Mouse (Mus musculus): ENCODE results near the gene Lamb2. TPM values are rescaled to one million over a fixed set of nuclear protein-coding genes. Genes with fewer than 3 reads are reported as not detected.

Lamb2 gene
- polyA plus RNA-seq, 1 experiment from 2014 or later = 63.8 TPM

DNA sequence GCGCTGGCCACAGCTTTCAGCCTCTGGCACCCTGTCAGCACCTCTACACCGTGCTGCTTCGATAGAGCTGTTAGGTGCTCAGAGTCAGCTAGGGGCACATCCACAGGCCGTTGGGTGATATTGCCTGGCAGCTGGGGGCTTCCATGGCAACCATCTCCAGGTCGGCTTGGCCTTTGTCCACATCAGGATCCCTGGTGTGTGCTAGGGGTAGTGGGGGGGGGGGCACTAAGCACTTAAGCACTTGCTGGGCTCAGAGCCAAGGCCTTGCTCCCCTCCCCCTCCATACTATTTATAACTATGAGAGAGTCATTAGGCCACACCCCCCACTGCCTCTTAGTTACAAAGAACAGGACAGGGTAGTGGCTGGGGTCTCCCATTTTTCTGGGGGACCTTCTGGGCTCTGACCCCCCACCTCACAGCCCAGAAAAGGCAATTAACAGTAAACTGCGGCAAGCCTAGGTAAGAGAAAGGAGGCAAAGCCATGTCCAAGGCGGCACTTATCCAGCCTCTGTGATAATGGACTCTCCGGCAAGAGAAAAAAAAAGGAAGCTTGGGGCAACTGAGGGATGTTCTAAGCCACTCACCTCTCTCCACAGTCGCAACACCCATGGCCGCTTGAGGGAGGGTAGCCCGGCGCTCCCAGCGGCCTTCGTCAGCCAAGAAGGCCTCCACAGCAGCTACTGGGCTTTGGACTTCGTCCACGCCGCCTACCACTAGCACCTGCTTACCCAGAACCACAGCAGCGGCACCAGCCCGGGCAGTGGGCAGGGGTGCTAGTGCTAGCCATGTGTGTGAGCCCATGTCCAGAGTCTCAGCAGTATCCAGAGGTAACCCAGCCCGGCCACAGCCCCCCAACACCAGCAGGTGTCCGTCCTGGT, 29.0 kb upstream of the Lamb2 start:
- ATAC-seq (ENCODE audit: low read depth) (peak; percentile 58), DNase-seq (ENCODE audit: low spot score) (peak; percentile 90)
- H3K4me3 ChIP-seq (ENCODE audit: low read depth, low read length) = peak overlapping the region; percentile 60; the same call in 1 of the 2 replicates
- peak overlapping the region; percentile 52 for H3K27ac ChIP-seq (replicated peaks; ENCODE audit: low read depth, low read length)
- H3K9ac ChIP-seq (ENCODE audit: low read depth, low read length) = peak overlapping the region; percentile 41; the same call in 1 of the 2 replicates
- 59% methylated on average over 18 of the region's 21 CpGs for WGBS
- no peaks in the 10 kb centered on the region for H3K9me3 ChIP-seq (ENCODE audit: control insufficient read depth, low read length)
- no peaks in the 10 kb centered on the region for H3K27me3 ChIP-seq (replicated peaks; ENCODE audit: control insufficient read depth, insufficient read depth, low read length)
- H3K4me2 ChIP-seq (ENCODE audit: low read depth, low read length) = peak overlapping the region; percentile 78
- H3K36me3 ChIP-seq (ENCODE audit: control insufficient read depth, insufficient read depth, low read length) = peaks cover 16% of the 10 kb centered on the region
- H3K4me1 ChIP-seq (ENCODE audit: control insufficient read depth, insufficient read depth, low read length) = peaks cover 36% of the 10 kb centered on the region

DNA sequence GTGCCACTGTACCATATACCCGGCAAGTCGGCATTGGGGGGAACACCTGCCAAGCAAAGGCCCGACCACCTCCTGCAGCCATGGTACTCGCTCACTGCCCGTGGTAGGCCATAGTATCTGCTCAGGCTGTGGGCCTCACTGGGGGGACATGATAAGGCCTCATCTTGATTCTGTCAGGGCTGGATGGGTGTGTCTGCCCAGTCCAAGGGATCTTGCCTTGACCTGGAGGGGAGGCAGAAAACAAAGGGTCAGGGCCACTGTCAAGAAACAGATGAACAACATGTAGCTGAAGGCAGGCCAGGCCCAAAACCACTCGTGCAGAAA, 28.4 kb upstream of the Lamb2 start:
- DNase-seq (ENCODE audit: low spot score) (no peak), ATAC-seq (ENCODE audit: low read depth) (no peak)
- Histone ChIP-seq H3K9me3 (ENCODE audit: control insufficient read depth, low read length) (no peaks in the 10 kb centered on the region), H3K4me3 (ENCODE audit: low read depth, low read length) (peak overlapping the region; percentile 60; the same call in 1 of the 2 replicates), H3K27me3 (replicated peaks; ENCODE audit: control insufficient read depth, insufficient read depth, low read length) (no peaks in the 10 kb centered on the region), H3K36me3 (ENCODE audit: control insufficient read depth, insufficient read depth, low read length) (peaks cover 16% of the 10 kb centered on the region), H3K4me1 (ENCODE audit: control insufficient read depth, insufficient read depth, low read length) (peaks cover 36% of the 10 kb centered on the region), H3K9ac (ENCODE audit: low read depth, low read length) (no peak overlapping the region), H3K27ac (replicated peaks; ENCODE audit: low read depth, low read length) (0 out of 2 replicates have a peak overlapping the region, but pooled peaks have one; percentile 52), H3K4me2 (ENCODE audit: low read depth, low read length) (peak overlapping the region; percentile 78)
- 74% methylated on average over 6 of the region's 6 CpGs for WGBS

DNA sequence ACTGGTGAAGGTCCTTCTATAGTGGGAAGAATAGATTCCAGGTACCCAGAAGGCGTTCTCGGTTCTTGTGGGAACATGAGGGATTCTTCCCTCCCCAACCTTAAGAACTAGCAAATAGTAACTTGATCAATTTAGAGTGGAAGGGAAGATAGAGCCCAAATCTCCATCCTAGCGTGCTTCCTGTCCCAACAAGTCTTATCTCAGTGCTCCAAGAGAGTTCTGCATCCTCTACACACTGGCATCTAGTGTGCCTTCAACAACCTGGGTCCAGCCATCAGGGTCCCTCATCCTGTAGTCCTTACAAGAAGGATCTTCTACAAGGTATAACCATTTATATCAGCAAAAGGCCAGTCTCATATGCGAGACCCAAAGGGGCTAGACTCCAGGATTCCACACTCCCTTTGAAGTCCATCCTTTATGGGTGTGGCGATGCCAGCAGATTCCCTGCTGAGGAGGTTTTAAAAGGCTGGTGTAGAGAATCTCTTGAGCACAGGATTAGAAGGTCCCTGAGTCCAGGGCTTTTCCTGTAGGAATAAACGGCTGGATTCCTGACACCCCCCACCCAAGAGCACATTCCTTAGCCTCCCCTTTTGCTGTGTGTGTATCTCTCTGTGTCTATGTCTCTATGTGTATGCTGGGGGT, 27.9 kb upstream of the Lamb2 start:
- DNase-seq (ENCODE audit: low spot score) = no peak
- peak overlapping the region; percentile 78 for H3K4me2 ChIP-seq (ENCODE audit: low read depth, low read length)
- 50% methylated on average over 6 of the region's 6 CpGs for WGBS
- H3K27ac ChIP-seq (replicated peaks; ENCODE audit: low read depth, low read length) = peak overlapping the region; percentile 79
- H3K4me3 ChIP-seq (ENCODE audit: low read depth, low read length) = peak overlapping the region; percentile 60
- peaks cover 16% of the 10 kb centered on the region for H3K36me3 ChIP-seq (ENCODE audit: control insufficient read depth, insufficient read depth, low read length)
- H3K9me3 ChIP-seq (ENCODE audit: control insufficient read depth, low read length) = no peaks in the 10 kb centered on the region
- ATAC-seq (ENCODE audit: low read depth) = no peak
- no peaks in the 10 kb centered on the region for H3K27me3 ChIP-seq (replicated peaks; ENCODE audit: control insufficient read depth, insufficient read depth, low read length)
- H3K9ac ChIP-seq (ENCODE audit: low read depth, low read length) = peak overlapping the region; percentile 74
- peaks cover 36% of the 10 kb centered on the region for H3K4me1 ChIP-seq (ENCODE audit: control insufficient read depth, insufficient read depth, low read length)

DNA sequence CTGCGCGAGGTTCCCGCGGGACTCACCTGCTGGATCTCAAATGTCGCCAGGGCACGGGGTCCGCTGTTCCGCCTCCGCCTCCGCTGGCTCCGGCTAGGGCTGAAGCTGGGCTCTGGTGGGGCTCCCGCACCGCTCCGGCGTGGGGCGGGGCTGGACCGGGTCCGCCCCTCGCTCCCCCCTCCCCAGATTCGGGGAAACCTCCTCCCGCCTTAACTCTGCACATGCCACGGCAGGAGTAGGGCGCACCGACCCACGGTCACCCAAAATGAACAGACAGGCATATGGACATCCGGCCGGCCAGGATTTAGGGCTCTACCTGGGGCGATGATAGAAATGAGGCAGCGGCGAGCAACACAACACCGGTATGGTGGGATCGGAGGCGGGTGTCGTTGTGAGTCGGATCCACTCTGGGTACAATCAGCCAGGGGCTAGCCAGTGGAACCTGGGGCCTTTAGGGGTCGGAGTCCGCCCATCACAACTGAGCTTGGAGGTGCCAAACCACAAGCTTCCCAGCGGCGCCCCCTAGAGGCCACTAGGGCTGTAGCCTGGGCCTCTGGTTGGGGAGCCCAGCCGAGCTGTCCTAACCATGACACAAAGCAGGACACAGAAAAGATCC, 27.1 kb upstream of the Lamb2 start:
- DNase-seq (ENCODE audit: low spot score) (peak; percentile 94), ATAC-seq (ENCODE audit: low read depth) (peak; percentile 92)
- Histone ChIP-seq H3K36me3 (ENCODE audit: control insufficient read depth, insufficient read depth, low read length) (peaks cover 16% of the 10 kb centered on the region), H3K4me1 (ENCODE audit: control insufficient read depth, insufficient read depth, low read length) (peaks cover 36% of the 10 kb centered on the region), H3K9me3 (ENCODE audit: control insufficient read depth, low read length) (no peaks in the 10 kb centered on the region), H3K27me3 (replicated peaks; ENCODE audit: control insufficient read depth, insufficient read depth, low read length) (no peaks in the 10 kb centered on the region), H3K27ac (replicated peaks; ENCODE audit: low read depth, low read length) (peak overlapping the region; percentile 79), H3K9ac (ENCODE audit: low read depth, low read length) (peak overlapping the region; percentile 74), H3K4me3 (ENCODE audit: low read depth, low read length) (peak overlapping the region; percentile 60), H3K4me2 (ENCODE audit: low read depth, low read length) (peak overlapping the region; percentile 78)
- under 1% methylated on average over 35 of the region's 40 CpGs for WGBS

DNA sequence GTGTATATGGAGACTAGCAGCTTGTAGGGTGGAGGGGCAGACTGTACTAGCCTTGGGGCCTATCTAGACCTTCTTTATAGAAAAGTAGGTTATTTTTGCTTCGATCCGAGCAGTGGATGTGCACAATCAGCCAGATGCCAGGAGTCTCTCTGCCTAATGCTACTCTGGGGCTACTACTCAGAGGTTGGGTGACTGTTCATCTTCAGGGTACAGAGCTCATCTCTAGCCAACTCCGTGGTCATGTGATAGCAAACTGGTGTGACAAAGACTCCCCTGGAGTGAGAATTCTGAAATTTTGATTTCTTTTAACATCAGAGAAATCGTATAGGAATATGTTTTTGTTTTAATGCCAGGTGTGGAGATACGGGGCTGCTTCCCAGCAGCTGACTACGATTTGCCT, 26.6 kb upstream of the Lamb2 start:
- no peaks in the 10 kb centered on the region for H3K9me3 ChIP-seq (ENCODE audit: control insufficient read depth, low read length)
- ATAC-seq (ENCODE audit: low read depth) (no peak), DNase-seq (ENCODE audit: low spot score) (no peak)
- H3K27me3 ChIP-seq (replicated peaks; ENCODE audit: control insufficient read depth, insufficient read depth, low read length) = no peaks in the 10 kb centered on the region
- peak overlapping the region; percentile 79 for H3K27ac ChIP-seq (replicated peaks; ENCODE audit: low read depth, low read length)
- peak overlapping the region; percentile 78 for H3K4me2 ChIP-seq (ENCODE audit: low read depth, low read length)
- H3K4me3 ChIP-seq (ENCODE audit: low read depth, low read length) = peak overlapping the region; percentile 60
- H3K36me3 ChIP-seq (ENCODE audit: control insufficient read depth, insufficient read depth, low read length) = peaks cover 12% of the 10 kb centered on the region
- H3K9ac ChIP-seq (ENCODE audit: low read depth, low read length) = peak overlapping the region; percentile 74
- H3K4me1 ChIP-seq (ENCODE audit: control insufficient read depth, insufficient read depth, low read length) = peaks cover 36% of the 10 kb centered on the region
- 20% methylated on average over 6 of the region's 6 CpGs for WGBS

DNA sequence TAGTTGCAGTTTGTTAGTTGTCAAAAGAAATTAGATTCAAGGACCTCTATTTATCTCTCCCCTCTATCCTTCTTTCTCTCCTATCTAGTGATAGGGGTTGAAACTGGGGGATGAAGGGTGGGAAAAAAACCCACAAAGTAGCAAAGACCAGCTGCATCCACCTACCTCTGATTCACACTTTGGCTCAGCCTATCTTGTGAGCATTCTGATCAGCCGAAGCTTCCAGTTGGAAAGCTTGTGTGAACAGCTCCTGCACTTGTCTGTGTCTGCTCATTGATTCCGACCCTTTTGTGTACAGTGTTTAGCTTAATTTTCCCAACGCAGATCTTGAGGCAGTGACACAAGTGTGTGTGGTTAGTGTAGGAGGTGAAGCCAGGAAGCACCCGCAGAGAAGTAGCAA, 26.1 kb upstream of the Lamb2 start:
- Histone ChIP-seq H3K27ac (replicated peaks; ENCODE audit: low read depth, low read length) (peak overlapping the region; percentile 79), H3K36me3 (ENCODE audit: control insufficient read depth, insufficient read depth, low read length) (peaks cover 7% of the 10 kb centered on the region), H3K9me3 (ENCODE audit: control insufficient read depth, low read length) (no peaks in the 10 kb centered on the region), H3K4me2 (ENCODE audit: low read depth, low read length) (peak overlapping the region; percentile 78), H3K27me3 (replicated peaks; ENCODE audit: control insufficient read depth, insufficient read depth, low read length) (no peaks in the 10 kb centered on the region), H3K9ac (ENCODE audit: low read depth, low read length) (peak overlapping the region; percentile 74), H3K4me1 (ENCODE audit: control insufficient read depth, insufficient read depth, low read length) (peaks cover 36% of the 10 kb centered on the region), H3K4me3 (ENCODE audit: low read depth, low read length) (peak overlapping the region; percentile 60)
- DNase-seq (ENCODE audit: low spot score) (peak; percentile 25), ATAC-seq (ENCODE audit: low read depth) (no peak)
- WGBS = 58% methylated on average over 4 of the region's 4 CpGs

DNA sequence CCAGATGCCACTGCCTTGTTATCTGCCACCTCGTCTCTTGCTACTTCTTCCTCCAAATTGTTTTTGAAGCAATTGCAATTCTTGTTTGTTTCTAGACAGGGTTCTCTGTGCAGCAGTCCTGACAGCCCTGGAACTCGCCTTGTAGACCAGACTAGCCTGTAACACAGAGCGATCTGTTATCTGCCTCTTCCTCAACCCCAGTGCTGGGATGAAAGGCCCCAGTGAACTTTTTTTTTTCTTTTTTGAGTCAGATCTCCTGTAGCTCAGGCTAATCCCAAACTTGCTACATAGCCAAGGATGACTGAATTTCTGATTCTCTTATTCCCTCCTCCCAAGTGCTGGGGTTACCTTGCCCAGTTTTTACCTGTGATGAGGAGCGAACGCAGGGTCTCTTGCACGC, 25.1 kb upstream of the Lamb2 start:
- no peaks in the 10 kb centered on the region for H3K27me3 ChIP-seq (replicated peaks; ENCODE audit: control insufficient read depth, insufficient read depth, low read length)
- H3K27ac ChIP-seq (replicated peaks; ENCODE audit: low read depth, low read length) = no peak overlapping the region
- no peaks in the 10 kb centered on the region for H3K36me3 ChIP-seq (ENCODE audit: control insufficient read depth, insufficient read depth, low read length)
- H3K4me2 ChIP-seq (ENCODE audit: low read depth, low read length) = no peak overlapping the region
- ATAC-seq (ENCODE audit: low read depth) (no peak), DNase-seq (ENCODE audit: low spot score) (no peak)
- H3K9ac ChIP-seq (ENCODE audit: low read depth, low read length) = no peak overlapping the region
- H3K9me3 ChIP-seq (ENCODE audit: control insufficient read depth, low read length) = no peaks in the 10 kb centered on the region
- peaks cover 33% of the 10 kb centered on the region for H3K4me1 ChIP-seq (ENCODE audit: control insufficient read depth, insufficient read depth, low read length)
- 87% methylated on average over 6 of the region's 6 CpGs for WGBS
- no peak overlapping the region for H3K4me3 ChIP-seq (ENCODE audit: low read depth, low read length)

DNA sequence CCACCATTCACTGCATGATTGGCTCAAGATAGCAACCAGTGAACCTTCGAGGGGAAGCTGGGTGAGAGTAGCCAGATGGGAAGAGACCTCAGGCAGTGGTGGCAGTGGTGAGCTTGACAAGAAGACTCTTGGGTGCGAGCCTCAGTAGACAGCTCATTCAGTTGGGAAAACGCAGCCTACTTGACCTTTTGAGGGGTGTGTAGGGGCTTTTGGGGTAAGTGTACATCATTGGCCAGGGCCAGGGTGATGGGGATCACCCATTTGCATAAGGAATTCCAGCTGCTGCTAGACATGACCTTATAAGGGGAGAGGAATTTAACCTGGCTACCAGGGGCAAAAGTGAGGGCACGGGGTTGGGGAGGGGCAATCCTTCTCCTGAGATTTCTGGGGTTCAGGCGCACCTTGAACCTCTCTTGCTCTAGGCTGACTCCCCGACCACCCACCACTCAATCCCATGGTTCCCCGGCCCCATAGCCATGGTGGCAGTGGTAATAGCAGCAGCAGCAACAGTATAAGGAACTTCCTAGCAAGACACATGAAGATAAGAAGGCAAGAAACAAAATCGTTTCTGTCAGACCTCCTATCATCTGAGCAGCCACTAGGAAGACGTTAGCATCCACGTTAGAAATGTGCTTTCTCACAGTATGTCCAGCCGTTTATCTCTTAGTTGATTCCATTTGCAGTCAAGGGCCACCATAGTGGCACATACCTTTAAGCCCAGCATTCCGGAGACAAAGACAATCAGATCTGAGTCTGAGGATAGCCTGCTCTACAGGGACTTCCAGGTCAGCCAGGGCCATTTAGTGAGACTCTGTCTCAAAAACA, 23.6 kb upstream of the Lamb2 start:
- Histone ChIP-seq H3K4me1 (ENCODE audit: control insufficient read depth, insufficient read depth, low read length) (peaks cover 21% of the 10 kb centered on the region), H3K9me3 (ENCODE audit: control insufficient read depth, low read length) (no peaks in the 10 kb centered on the region), H3K4me3 (ENCODE audit: low read depth, low read length) (no peak overlapping the region), H3K27me3 (replicated peaks; ENCODE audit: control insufficient read depth, insufficient read depth, low read length) (no peaks in the 10 kb centered on the region), H3K27ac (replicated peaks; ENCODE audit: low read depth, low read length) (no peak overlapping the region), H3K9ac (ENCODE audit: low read depth, low read length) (no peak overlapping the region), H3K4me2 (ENCODE audit: low read depth, low read length) (no peak overlapping the region), H3K36me3 (ENCODE audit: control insufficient read depth, insufficient read depth, low read length) (no peaks in the 10 kb centered on the region)
- WGBS = 76% methylated on average over 12 of the region's 12 CpGs
- ATAC-seq (ENCODE audit: low read depth) = no peak
- DNase-seq (ENCODE audit: low spot score) = no peak

All from embryonic facial prominence, embryonic 14.5 days (tissue).